Mouse (Mus musculus) hindlimb bud, embryonic 11.5 days (tissue): ENCODE measurements at regions not wholly inside any gene's neighbourhood (a gene's known extent, or its start where the extent isn't known, plus 50 kb on each side); places are given as distances from the start of the nearest gene placed in this dataset.

Experiments used
- DNase-seq: peaks from one replicate; pipeline ENCODE4 v3.0.0-alpha.2; 2012; ENCODE audit warnings: low read depth, low spot score; ENCODE audit errors: extremely low spot score

DNA sequence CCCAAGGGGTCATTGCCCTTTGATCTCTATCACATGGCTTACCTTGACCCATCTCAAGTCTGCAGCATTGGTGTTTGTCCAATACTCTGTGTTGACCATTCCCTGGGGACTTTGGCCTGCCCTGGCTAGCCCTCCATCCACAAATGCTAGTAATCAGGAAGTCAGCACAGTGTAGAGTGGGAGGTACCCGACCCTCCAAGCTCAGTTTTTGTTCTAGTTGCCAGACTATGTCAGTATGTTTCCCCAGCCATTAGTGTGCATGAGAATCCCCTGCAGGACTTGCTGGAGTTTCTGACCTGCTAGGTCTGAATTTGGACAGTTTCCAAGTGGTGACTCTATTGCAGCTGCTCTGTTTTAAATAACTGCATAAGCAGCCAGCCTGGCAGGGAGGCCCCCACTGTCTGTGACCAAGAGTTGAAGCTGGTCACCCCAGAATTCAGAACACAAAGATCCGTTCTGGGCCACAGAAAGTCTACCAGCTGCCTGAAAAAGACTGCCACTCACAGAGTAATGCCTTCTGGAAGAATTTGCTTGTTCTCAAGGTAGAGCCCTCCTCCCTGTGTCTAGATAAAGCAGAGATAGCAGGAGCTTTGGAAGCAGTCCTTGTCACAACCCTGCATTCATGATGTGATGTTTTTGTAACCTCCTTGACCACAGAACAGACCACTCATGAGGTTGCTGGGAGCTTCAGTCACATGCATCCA lies 118.0 kb upstream of the Slc22a23 start:
- no peak for DNase-seq

DNA sequence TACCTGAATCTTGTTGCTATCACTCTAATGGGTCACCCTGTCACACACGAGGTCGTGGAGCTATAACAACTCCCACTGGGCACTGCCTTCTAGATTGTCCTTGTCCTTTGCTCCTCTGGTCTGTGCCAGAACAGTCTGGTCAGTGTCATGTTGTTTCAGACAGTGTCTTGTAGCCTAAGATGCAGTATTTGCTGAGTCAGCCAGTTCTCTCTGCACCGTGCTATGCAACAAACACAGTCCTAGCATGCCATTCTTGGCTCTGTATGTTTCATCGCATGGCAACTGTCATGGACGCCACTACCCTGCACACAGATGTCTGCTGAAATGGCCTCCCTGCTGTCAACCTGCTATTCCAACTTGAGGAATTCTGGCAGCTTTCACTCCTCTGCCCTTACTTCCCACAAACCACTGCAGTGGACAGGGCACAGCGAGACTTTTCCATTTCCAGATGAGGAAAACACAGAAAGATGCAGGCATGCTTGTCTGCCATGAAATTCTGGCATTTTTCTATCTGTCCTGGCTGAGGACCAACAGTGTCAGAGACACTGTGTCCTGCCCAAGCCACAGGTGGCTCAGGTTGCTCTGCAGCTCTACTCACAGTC lies 117.3 kb upstream of the Slc22a23 start:
- DNase-seq = no peak

DNA sequence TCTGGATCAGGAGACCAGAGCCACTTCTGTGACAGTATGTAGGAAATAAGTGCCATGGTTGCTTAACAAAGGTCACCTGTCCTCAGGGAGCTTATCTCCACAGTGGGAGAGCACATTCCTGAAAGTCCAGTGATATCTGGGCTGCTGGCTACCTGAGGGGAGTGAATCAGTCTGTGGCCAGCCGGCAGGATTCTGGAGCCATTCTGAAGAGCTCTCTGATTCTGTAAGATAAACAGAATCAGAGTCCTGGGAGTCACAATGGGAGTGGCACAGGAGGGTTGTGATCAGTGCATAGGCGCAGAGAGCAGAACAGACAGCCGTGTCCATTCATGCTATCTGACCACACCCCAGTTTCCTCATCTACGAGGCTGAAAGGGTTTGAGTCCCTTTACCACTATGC lies 116.0 kb upstream of the Slc22a23 start:
- no peak for DNase-seq

DNA sequence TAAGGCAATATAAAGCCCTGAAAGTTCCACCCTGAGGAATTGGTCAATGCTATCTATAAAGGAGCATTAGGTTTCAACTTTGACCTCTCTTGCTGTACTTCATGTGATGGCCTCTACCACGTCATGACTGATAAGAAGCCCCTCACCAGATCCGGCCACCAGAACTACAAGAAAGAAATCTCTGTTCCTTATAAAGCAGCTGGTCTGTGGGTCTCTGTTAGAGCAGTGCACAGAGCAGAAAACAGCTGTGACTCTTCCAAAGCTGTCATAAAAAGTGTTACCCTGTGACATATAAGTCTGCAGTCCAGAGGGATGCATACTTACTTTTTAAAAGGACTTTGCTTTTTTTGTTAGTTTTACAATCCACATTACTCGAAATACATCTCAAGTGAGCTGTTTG lies 111.1 kb upstream of the Slc22a23 start:
- no peak for DNase-seq

DNA sequence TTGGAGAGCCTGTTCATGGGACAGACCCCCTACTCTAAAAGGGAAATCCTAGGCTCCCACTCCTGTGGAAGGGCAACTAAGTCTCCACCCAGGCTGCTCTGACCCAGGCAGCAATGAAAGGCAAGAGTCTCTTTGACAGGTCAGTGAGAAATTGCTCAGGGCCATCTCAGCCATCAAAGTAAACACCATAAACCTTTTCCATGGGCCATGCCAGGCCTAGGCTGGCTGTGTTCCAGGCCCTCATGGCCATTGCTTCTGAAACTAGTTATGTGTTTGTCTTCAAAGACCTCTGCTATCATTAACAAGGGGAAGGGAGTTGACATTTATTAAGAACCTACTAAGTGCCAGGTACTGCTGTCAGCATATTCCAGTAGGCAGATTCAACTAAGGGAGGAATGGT lies 101.8 kb upstream of the Slc22a23 start:
- DNase-seq = no peak

DNA sequence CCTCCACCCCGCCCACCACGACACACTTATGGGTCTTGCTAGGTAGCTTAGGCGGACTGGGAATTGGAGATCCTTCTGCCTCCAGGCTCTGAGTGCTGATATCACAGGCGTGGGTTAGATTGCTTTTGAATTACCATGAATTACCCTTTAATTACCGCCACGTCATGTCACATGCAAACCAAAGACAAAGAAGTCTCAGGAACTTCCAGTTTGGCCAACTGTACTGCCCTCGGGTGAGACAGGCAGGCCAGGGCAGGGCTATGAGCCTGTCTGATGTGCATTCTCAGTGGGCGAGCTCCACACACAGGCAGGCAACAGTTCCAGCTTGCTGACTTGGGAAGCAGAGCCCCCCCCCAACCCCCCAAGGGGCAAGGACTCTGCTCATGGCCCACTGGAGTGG lies 101.3 kb upstream of the Slc22a23 start:
- no peak for DNase-seq

DNA sequence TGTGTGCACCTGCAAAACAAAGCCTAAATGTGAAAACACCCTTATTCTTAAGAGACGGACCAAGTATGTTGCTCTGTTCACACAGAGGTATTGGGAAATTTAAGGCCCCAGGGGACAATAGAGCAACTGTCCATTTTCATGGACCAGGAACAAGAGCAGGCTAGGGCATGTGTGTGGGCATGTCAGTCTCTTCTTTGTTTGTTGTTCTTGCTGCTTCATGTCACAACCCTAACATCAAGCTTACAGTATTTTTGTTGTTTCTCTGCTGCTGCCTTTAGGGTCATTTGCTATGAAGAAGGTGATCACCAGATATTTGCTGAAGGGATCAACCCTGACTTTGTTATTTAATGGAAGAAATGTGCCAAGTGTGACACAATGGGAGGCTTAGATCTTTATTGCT lies 96.4 kb upstream of the Slc22a23 start:
- DNase-seq = no peak

DNA sequence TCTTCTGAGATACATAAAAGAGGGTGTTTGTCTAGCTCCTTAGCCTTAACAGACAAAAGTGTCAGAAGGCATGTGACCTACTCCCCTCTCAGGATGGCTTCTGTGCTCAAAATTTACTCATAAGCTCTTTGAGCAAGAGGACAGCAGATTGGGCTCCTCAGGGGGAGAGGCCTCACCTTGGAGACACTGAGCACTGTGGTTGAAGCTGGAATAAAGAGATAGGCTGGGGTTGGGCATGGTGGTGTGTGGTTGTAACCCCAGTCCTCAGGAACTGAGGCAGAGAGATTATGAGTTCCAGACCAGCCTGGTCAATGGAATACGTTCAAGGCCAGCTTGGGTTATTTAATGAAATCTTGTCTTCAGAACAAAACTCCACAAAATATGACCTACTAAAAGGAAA lies 82.5 kb upstream of the Slc22a23 start:
- no peak for DNase-seq

DNA sequence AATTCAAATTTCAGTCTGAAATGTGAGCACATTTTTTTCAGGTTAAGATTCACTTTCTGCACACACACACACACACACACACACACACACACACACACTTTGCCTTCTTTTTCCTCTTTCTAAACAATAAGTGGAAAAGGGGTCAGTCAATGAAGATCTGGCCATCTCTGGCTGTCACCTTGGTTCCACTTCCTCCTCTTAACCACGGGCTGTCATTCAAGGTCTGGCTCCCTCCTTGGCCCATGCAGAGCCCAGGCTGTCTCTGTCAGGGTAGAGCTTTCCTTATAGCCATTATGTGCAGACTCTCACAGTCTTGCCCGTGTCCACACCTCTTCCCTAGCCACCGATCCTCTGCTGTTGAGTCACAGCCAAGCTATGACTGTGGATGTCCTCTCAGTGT lies 79.9 kb upstream of the Slc22a23 start:
- DNase-seq = no peak

DNA sequence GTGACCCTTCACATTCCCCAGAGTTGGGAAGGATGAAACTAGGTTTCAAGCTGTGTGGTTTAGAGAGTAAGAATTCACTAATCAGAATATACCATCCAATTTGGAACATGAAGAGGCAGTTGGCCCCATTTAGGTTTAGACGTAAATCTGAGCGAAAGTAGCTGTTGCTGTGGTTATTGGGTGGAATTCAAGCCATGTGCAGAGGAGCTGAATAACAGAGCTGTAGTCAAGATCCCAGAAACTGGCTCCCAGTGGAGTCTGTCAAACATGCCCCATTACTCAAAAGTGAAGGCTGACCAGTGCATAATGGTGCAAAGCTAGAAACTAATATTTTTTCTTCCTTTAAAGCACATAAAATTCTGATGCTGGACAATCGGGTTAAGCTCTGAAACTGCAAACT lies 76.7 kb upstream of the Slc22a23 start:
- DNase-seq = no peak

DNA sequence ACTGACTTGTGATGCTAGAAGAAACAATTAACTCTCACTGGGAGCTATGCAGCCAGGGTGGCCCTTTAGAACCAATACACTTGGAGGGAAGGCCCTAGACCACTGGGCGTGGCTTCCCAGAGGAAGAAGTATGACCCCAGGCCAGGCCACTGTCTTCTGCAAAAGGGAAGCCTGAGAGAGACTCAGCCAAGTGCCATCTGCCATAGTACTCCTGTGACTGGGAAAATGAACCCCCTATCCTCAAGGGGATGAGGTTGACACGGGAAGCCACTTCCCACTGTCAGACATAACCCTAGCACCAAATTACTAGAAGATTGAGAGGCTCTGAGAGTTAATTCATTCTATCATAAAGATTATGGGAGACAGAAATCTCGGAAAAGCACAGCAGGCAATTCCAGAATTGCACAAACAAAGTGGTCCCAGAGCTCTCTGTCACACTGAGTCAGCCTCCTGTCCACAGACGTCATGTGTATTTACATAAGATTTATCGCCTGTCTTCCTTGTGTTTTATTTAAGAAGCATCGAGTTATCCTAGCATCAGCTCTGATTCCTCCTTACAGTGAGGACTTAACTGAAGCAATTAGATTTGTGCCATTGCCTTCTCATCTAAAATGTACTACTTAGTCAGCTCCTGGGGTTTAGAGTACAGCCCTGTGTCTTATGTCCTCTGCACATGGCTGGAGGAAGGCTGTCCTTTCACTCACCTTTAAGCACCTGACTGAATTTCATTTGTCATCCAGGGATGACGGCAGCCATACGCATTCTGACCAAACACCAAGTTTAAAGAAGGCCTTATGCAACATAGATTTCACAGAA lies 75.6 kb upstream of the Slc22a23 start:
- no peak for DNase-seq

DNA sequence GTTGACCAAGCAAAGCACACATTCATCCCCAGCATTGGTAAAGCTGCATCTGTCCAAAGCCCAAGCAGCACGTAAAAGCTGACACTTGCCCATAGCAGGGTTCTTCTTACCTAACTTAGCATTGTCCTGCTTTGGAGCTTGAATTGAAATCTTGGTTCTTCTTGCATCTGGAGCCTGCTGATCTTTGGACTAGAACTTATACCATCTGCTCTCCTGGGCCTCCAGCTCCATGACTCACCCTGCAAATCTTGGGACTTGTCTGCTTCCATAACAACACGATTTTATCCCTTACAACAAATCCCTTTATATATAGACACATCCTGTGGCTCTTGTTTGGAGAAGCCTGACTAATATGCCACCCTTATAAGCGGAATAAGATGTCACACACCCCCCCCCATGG lies 74.1 kb upstream of the Slc22a23 start:
- DNase-seq = no peak

DNA sequence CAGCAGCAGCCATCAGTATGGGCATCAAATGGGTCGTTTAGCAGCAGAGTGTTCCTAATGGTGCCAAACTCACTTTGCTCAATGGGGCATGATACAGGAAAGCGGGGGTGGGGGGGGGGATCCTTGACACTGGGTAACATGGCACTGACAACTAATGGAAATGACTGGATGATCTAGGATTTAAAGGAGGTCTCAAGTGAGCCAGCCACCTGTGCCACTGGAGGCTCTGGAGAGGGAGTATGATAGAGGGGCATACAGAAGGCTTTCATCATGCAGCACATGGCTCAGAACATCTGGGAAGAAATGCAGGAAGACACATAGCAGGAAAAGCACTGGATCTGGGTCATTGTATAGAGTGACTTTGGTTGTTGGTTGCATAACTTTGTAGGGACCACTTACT lies 71.6 kb upstream of the Slc22a23 start:
- DNase-seq = no peak

DNA sequence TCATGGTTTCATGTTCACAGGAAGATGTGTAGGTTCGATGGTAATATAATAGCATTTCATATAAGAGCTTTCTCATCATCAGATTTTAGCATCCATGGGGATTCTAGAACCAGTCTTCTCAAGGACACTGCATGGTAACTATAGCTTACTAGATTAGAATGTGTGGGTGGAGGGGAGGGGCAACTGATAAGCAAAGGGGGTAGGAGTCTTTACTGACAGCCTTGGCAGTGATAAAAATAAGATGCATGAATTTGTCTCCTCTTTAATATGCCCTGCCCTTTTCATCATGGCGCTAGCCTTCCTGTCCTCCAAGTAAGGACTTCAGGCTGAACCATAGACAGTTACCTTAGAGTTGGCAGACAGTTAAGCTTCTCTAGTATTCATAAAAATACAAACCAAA lies 69.6 kb upstream of the Slc22a23 start:
- no peak for DNase-seq

DNA sequence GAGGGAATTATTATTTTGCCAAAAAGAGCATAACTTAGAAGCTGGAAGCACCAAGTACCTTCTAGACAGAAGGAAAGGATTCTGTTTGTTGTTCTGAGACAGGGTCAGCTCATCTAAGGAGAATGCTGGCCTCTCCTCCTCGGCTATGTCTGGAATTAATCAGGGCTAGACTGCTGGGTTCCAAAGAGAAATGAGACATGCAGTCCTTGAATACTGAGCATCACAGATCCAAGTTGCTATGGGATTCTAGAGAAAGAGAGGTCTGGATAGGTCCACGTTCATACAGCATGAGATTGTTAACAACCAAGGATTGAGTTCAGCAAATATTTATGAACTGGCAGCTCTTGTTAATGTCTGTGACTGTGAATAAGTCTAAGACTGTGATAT lies 63.7 kb upstream of the Slc22a23 start:
- no peak for DNase-seq

DNA sequence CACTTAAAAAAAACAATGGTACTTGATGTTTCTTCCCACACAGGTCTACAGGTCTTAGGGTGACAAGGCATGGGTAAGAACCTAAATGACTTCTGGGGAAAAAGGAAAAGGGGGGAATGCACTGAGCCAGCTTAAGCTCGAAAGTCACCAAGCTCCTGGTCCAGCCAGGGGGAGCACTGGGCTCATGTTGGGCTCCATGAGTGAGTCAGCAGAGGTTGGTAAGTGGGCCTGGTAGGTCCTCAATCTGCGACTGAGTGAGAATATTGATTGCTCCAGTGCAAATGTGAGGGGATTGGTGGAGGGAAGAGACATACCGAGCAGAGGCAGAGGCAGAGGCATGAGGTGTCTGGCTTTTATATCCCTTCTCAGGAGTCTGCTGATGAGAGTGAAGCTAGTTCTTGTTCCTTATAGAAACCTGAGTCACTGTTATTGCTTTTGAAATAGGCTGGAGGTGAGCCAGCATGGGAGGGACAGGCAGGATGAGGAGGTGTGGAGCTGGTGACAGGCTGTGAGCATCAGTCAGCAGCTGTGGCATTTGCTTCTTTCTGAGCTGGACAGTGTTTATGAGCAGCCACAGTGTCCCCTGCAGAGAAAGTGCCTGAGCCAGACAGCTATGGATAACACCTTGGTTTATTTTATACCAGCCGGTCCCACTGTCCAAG lies 63.2 kb upstream of the Slc22a23 start:
- no peak for DNase-seq

DNA sequence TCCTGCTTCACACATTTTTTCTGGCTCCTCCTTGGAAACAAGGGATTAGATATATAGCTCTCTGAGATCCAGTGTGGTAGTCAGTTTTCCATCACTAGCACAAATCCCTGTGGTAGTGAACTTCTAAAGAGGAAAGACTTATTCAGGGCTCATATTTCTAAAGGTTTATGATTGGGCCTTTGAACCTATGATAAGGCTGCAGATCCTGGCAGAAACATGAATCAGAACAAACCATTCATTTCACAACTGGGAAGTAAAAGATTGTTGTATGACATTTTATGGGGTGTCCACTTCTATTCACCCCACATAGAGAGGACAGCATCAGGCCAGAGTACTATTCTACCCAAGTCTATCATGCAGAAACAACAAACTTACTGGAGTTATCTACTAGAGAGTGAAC lies 61.3 kb upstream of the Slc22a23 start:
- DNase-seq = no peak

DNA sequence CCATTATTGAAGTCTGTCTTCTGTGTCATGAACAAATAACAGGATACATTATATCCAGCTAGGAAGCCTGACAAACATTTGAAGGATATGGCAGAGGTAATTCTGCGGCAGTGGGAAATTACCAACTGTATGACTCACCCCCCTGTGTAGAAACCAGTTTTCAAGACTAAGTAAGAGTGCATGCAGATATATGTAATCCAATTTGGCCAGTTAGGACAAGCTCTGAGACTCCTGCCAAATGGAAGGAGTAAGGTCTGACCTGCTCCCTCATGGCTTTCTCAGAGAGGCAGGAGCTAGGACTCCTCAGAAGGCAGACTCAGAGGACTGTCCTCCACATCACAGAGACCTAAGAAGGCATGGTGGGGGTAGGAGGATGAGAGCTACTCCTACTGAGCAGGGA lies 57.6 kb upstream of the Slc22a23 start:
- DNase-seq = no peak

DNA sequence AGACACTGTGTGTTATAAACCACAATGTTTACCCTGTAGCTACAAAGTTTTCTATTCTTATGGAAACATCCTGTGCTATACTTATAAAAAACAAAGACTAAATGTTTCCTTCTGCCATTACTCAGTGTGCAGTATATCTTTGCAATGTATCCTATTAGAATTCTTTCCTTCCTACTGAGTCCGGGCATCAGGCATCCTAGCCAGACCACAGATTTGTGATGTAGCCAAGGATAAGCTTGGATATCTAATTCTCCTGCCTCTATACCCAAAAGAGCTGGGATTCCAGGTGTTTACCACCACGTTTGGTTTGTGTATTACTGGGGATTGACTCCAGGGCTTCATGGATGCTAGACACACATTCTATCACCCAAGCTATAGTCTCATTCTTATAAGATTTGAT lies 56.0 kb upstream of the Slc22a23 start:
- no peak for DNase-seq

DNA sequence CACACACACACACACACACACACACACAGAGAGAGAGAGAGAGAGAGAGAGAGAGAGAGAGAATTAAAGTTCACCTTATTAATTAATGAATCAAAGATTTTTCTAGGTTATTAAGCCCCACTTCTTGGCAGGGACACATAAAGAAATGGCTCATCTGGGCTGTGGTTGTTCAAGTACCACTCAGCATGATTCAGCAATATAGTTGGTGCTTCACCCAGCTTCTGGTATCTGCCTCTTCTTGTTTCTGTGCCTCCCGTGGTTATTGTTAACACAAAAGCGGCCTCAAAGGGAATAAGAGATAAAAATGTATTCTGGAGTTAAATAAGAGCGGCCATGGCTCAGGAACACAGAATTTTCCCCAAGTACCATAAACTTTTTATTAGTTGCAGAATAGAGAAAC lies 53.9 kb upstream of the Slc22a23 start:
- no peak for DNase-seq

DNA sequence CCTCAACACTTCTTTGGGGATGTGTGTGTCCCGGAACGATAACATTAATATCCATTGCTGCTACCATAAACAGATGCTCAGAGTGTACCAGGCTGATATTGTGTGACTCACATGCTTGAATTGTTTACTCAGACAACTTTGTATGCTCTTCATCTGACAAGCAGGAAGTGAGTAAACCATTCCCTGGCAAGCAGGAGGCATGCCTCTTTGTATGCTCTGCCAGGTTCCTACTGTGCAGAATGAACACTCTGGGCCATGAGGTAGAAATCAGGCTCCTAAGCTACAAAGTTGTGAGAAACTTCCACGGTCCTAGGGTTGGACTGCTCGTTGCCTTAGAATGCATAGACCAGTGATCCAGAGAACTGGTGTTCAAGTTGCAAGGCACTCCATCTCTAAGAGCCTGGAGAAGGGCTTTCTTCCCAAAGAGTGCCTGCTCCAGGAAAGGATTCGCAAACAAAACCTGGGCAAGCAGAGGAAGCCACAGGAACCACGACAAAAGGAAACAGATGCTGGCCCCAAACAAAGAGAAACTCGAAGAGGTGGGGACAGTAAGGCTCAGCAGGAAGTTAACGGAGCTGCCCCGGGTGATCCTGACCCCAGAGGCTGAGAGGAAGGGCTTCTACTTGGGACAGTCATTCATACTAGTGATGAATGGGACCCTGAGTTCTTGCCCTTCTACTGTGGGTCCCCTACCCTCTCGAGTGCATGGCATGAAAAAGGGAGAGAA lies 53.2 kb upstream of the Slc22a23 start:
- no peak for DNase-seq
